In genomic region chr9:57439083-57439482, GRCm38 (mm10) we compare ENCODE assay signal across 8 mouse cellular contexts. TPM values are rescaled to one million over a fixed set of nuclear protein-coding genes. Genes with fewer than 3 reads are reported as not detected.
A peak's percentile ranks its signal among the peaks of the same experiment; 100 is the strongest.
DNase-seq lines count a peak whose midpoint lies in the region; ATAC-seq lines count a peak whose summit lies in the region.

No protein-coding gene starts in this region.

- H3K9me3 ChIP-seq in embryonic facial prominence, embryonic 12.5 days: no peaks in the 10 kb centered on the region
- H3K9me3 ChIP-seq in kidney, embryonic 15.5 days (replicated peaks): no peaks in the 10 kb centered on the region
- no peaks in the 10 kb centered on the region for H3K9me3 ChIP-seq in neural tube, embryonic 12.5 days

- peak overlapping the region; percentile 56 for H3K4me2 ChIP-seq in embryonic facial prominence, embryonic 12.5 days (replicated peaks)
- peak overlapping the region; percentile 77 for H3K4me2 ChIP-seq in kidney, embryonic 15.5 days
- H3K4me2 ChIP-seq in neural tube, embryonic 12.5 days (replicated peaks): peak overlapping the region; percentile 68

- H3K9ac ChIP-seq in embryonic facial prominence, embryonic 12.5 days: peak overlapping the region; percentile 64; the same call in 1 of the 2 replicates
- peak overlapping the region; percentile 62 for H3K9ac ChIP-seq in kidney, embryonic 15.5 days
- H3K9ac ChIP-seq in neural tube, embryonic 12.5 days: peak overlapping the region; percentile 53; the same call in 1 of the 2 replicates

- 0 out of 2 replicates have a peak overlapping the region, but pooled peaks have one; percentile 6 for H3K27ac ChIP-seq in embryonic facial prominence, embryonic 12.5 days
- peak overlapping the region; percentile 75 for H3K27ac ChIP-seq in kidney, embryonic 15.5 days
- no peak overlapping the region for H3K27ac ChIP-seq in neural tube, embryonic 12.5 days

- H3K4me3 ChIP-seq in embryonic facial prominence, embryonic 12.5 days: peak overlapping the region; percentile 48
- H3K4me3 ChIP-seq in kidney, embryonic 15.5 days (replicated peaks): peak overlapping the region; percentile 56
- H3K4me3 ChIP-seq in neural tube, embryonic 12.5 days: no peak overlapping the region

- intact Hi-C loops in left cerebral cortex, postnatal 14 days (cut with DNase I): no loop called here

- H3K4me1 ChIP-seq in embryonic facial prominence, embryonic 12.5 days: peaks cover 14% of the 10 kb centered on the region
- H3K4me1 ChIP-seq in kidney, embryonic 15.5 days: peaks cover 38% of the 10 kb centered on the region
- no peaks in the 10 kb centered on the region; the same call in 1 of the 2 replicates for H3K4me1 ChIP-seq in neural tube, embryonic 12.5 days

- no peaks in the 10 kb centered on the region for H3K27me3 ChIP-seq in embryonic facial prominence, embryonic 12.5 days
- H3K27me3 ChIP-seq in kidney, embryonic 15.5 days: no peaks in the 10 kb centered on the region
- H3K27me3 ChIP-seq in neural tube, embryonic 12.5 days (replicated peaks): no peaks in the 10 kb centered on the region

- no peaks in the 10 kb centered on the region for H3K36me3 ChIP-seq in embryonic facial prominence, embryonic 12.5 days
- H3K36me3 ChIP-seq in kidney, embryonic 15.5 days: peaks cover 9% of the 10 kb centered on the region
- peaks cover 22% of the 10 kb centered on the region for H3K36me3 ChIP-seq in neural tube, embryonic 12.5 days

- DNase-seq in retina, embryonic 14.5 days (ENCODE audit: low spot score): peak; percentile 4
- no peak for DNase-seq in retina, postnatal 1 day
- no peak for DNase-seq in left cerebral cortex, postnatal 14 days (ENCODE audit: low spot score in 2 of 2)
- DNase-seq in spleen, postnatal 36 days (ENCODE audit: low spot score in 2 of 2): no peak
- DNase-seq in ovary, adult 18-20 months (ENCODE audit: low spot score): no peak

- ATAC-seq in embryonic facial prominence, embryonic 12.5 days (ENCODE audit: insufficient number of reproducible peaks, insufficient read depth, low FRiP score, low TSS enrichment): no peak
- ATAC-seq in kidney, embryonic 15.5 days (replicated peaks; ENCODE audit: low FRiP score): no peak
- ATAC-seq in neural tube, embryonic 12.5 days (ENCODE audit: low FRiP score, low read depth): no peak

- 57% methylated on average over 7 of the region's 7 CpGs for WGBS in embryonic facial prominence, embryonic 12.5 days
- 39% methylated on average over 7 of the region's 7 CpGs for WGBS in kidney, embryonic 15.5 days
- 60% methylated on average over 7 of the region's 7 CpGs for WGBS in neural tube, embryonic 12.5 days

RNA-seq across cellular contexts. Expression of gene Ppcdc, which starts 0.8 kb away (rescaled TPM):
- 25.9 and 30.3 TPM in 2 replicates for polyA plus RNA-seq in embryonic facial prominence, embryonic 12.5 days (2016; fragmentation: Nextera tagmentation; extraction: Ambion mirVana)
- polyA plus RNA-seq in kidney, embryonic 15.5 days (2015; fragmentation: Nextera tagmentation; extraction: Ambion mirVana): 25.8 and 30.3 TPM in 2 replicates
- 21.8 and 24.3 TPM in 2 replicates for polyA plus RNA-seq in neural tube, embryonic 12.5 days (2016; fragmentation: Nextera tagmentation; extraction: Ambion mirVana)
- total RNA-seq in left cerebral cortex, postnatal 14 days (2021): 10 to 100 TPM; 14.4 to 14.7 TPM

RNA-seq across cellular contexts. Expression of gene Scamp5, which starts 28.8 kb away (rescaled TPM):
- 15.6 and 16.1 TPM in 2 replicates for polyA plus RNA-seq in embryonic facial prominence, embryonic 12.5 days (2016; fragmentation: Nextera tagmentation; extraction: Ambion mirVana)
- polyA plus RNA-seq in kidney, embryonic 15.5 days (2015; fragmentation: Nextera tagmentation; extraction: Ambion mirVana): 15.1 and 15.9 TPM in 2 replicates
- polyA plus RNA-seq in neural tube, embryonic 12.5 days (2016; fragmentation: Nextera tagmentation; extraction: Ambion mirVana): 40.6 and 43.0 TPM in 2 replicates
- 100 to 1,000 TPM; 414 to 420 TPM for total RNA-seq in left cerebral cortex, postnatal 14 days (2021)
